Mouse (Mus musculus) bone marrow macrophage, adult 2 months (primary cell): Measurements from ENCODE around the gene Eif2b4.

ENCODE experiments used
- CTCF ChIP-seq: IDR thresholded peaks from 2 replicates; pipeline ENCODE4 v1.5.1; 2012; ENCODE audit warnings: low read depth, mild to moderate bottlenecking, low read length, moderate library complexity
- POLR2A ChIP-seq: IDR thresholded peaks from 2 replicates; pipeline ENCODE4 v1.6.1; 2012; ENCODE audit warnings: mild to moderate bottlenecking, low read depth, low read length, borderline replicate concordance

GRCm38 (mm10) chr5:31192045-31192938, 938 bp downstream of the Eif2b4 start:
- TF ChIP-seq CTCF: no peak; the same call in 1 of the 2 replicates
- TF ChIP-seq POLR2A: no peak
